Mouse (Mus musculus): ENCODE results near the gene Mgat4e.

Mgat4e gene

GRCm38 (mm10) chr1:134549632-134550132 lies at the start of gene Mgat4e:
TSS of gene Mgat4e (minus strand) at chr1:134549682.
- DNase-seq = no peak

- no peak for DNase-seq
Observed at GRCm38 (mm10) chr1:134597339-134598054, 48.0 kb upstream of the Mgat4e start.

GRCm38 (mm10) chr1:134591773-134592172 lies 42.3 kb upstream of the Mgat4e start:
- DNase-seq = no peak

- DNase-seq = no peak
Observed at GRCm38 (mm10) chr1:134589676-134590075, 40.2 kb upstream of the Mgat4e start.

GRCm38 (mm10) chr1:134583560-134583959 lies 34.1 kb upstream of the Mgat4e start:
- DNase-seq = no peak

- DNase-seq = no peak
Observed at GRCm38 (mm10) chr1:134580796-134581195, 31.3 kb upstream of the Mgat4e start.

- no peak for DNase-seq
Observed at GRCm38 (mm10) chr1:134577384-134578120, 28.1 kb upstream of the Mgat4e start.

GRCm38 (mm10) chr1:134573932-134574315 lies 24.4 kb upstream of the Mgat4e start:
- no peak for DNase-seq

GRCm38 (mm10) chr1:134573300-134573931 lies 23.9 kb upstream of the Mgat4e start:
- no peak for DNase-seq

GRCm38 (mm10) chr1:134570631-134571030 lies 21.1 kb upstream of the Mgat4e start:
- no peak for DNase-seq

- DNase-seq = no peak
Observed at GRCm38 (mm10) chr1:134570171-134570570, 20.7 kb upstream of the Mgat4e start.

GRCm38 (mm10) chr1:134567511-134567910 lies 18.0 kb upstream of the Mgat4e start:
- DNase-seq = no peak

GRCm38 (mm10) chr1:134563726-134564125 lies 14.2 kb upstream of the Mgat4e start:
- no peak for DNase-seq

GRCm38 (mm10) chr1:134562457-134562856 lies 13.0 kb upstream of the Mgat4e start:
- DNase-seq = no peak

GRCm38 (mm10) chr1:134561770-134562143 lies 12.3 kb upstream of the Mgat4e start:
- no peak for DNase-seq

- peak; percentile 16 to 33 for DNase-seq
Observed at GRCm38 (mm10) chr1:134560801-134561769, 11.6 kb upstream of the Mgat4e start.

GRCm38 (mm10) chr1:134560396-134560795 lies 10.9 kb upstream of the Mgat4e start:
- peak; percentile 62 to 66 for DNase-seq

- DNase-seq = peak; percentile 89
Observed at GRCm38 (mm10) chr1:134559976-134560375, 10.5 kb upstream of the Mgat4e start, which contains the start of gene Kdm5b. TSS of gene Kdm5b (plus strand) at chr1:134560171.

GRCm38 (mm10) chr1:134559226-134559625 lies 9.7 kb upstream of the Mgat4e start:
- DNase-seq = no peak

- DNase-seq = no peak
Observed at GRCm38 (mm10) chr1:134558511-134558910, 9.0 kb upstream of the Mgat4e start.

- DNase-seq = peak; percentile 90 to 92
Observed at GRCm38 (mm10) chr1:134556671-134557218, 7.3 kb upstream of the Mgat4e start.
